Comparison of ENCODE assay signal across 17 mouse cellular contexts in genomic region chr10:5139932-5140264, GRCm38 (mm10).
DNase-seq lines count a peak whose midpoint lies in the region; ATAC-seq and TF ChIP-seq lines count a peak whose summit lies in the region.
"Had no signal": no experiment of that assay in that cellular context is flagged by ENCODE, and none has a peak within 500 bp of the region (broad histone marks: within the 10 kb centered on the region; RNA-seq: fewer than 3 reads in every experiment).

No protein-coding gene starts in this region.

- 0 out of 2 replicates have a peak overlapping the region, but pooled peaks have one; percentile 37 for H3K27ac ChIP-seq in intestine, embryonic 15.5 days
- no peak overlapping the region for H3K27ac ChIP-seq in intestine, postnatal 0 days (ENCODE audit: low read depth, low read length)
- peak overlapping the region; percentile 0; the same call in 1 of the 2 replicates for H3K27ac ChIP-seq in stomach, embryonic 14.5 days (ENCODE audit: low read length)
- H3K27ac ChIP-seq in stomach, postnatal 0 days (replicated peaks): no peak overlapping the region
- H3K27ac ChIP-seq: embryonic facial prominence, embryonic 12.5 days; forebrain, embryonic 12.5 days; midbrain, embryonic 12.5 days; stomach, embryonic 15.5 days had no signal

- DNase-seq in adrenal gland, postnatal 10 days: peak; percentile 13
- no peak for DNase-seq in adrenal gland, adult 8-10 months
- DNase-seq in stomach, postnatal 0 days (ENCODE audit: low spot score): no peak
- DNase-seq in cerebellum, postnatal 36 days: no peak
- DNase-seq in right cerebral cortex, adult 18-20 months: no peak
- DNase-seq: adrenal gland, postnatal 25 days; cerebellum, postnatal 14 days; right cerebral cortex, postnatal 4 days; thymus, postnatal 25 days had no signal

- no peaks in the 10 kb centered on the region for H3K27me3 ChIP-seq in intestine, embryonic 15.5 days (replicated peaks)
- no peaks in the 10 kb centered on the region for H3K27me3 ChIP-seq in intestine, postnatal 0 days (replicated peaks; ENCODE audit: control insufficient read depth, insufficient read depth, low read length)
- H3K27me3 ChIP-seq in stomach, embryonic 14.5 days (ENCODE audit: control insufficient read depth, insufficient read depth, low read length): no peaks in the 10 kb centered on the region
- no peaks in the 10 kb centered on the region for H3K27me3 ChIP-seq in stomach, postnatal 0 days (ENCODE audit: control insufficient read depth, insufficient read depth, low read length)
- H3K27me3 ChIP-seq: embryonic facial prominence, embryonic 12.5 days; forebrain, embryonic 12.5 days; midbrain, embryonic 12.5 days; stomach, embryonic 15.5 days had no signal

- H3K36me3 ChIP-seq in intestine, embryonic 15.5 days: no peaks in the 10 kb centered on the region
- peaks cover 14% of the 10 kb centered on the region for H3K36me3 ChIP-seq in intestine, postnatal 0 days (ENCODE audit: control insufficient read depth, insufficient read depth)
- H3K36me3 ChIP-seq in stomach, embryonic 14.5 days (ENCODE audit: control insufficient read depth, insufficient read depth, low read length): no peaks in the 10 kb centered on the region; the same call in 1 of the 2 replicates
- H3K36me3 ChIP-seq in stomach, postnatal 0 days (ENCODE audit: control insufficient read depth, insufficient read depth, low read length): no peaks in the 10 kb centered on the region; the same call in 1 of the 2 replicates
- H3K36me3 ChIP-seq: forebrain, embryonic 12.5 days; midbrain, embryonic 12.5 days had no signal

- no peak for TF ChIP-seq EP300 in stomach, postnatal 0 days (optimal IDR thresholded peaks at IDR 0.05)

- no peaks in the 10 kb centered on the region for H3K4me1 ChIP-seq in intestine, embryonic 15.5 days (replicated peaks)
- no peaks in the 10 kb centered on the region for H3K4me1 ChIP-seq in intestine, postnatal 0 days (replicated peaks; ENCODE audit: control insufficient read depth, insufficient read depth, low read length)
- H3K4me1 ChIP-seq in stomach, embryonic 14.5 days (ENCODE audit: control insufficient read depth, insufficient read depth, low read length): no peaks in the 10 kb centered on the region
- no peaks in the 10 kb centered on the region for H3K4me1 ChIP-seq in stomach, postnatal 0 days (replicated peaks; ENCODE audit: control insufficient read depth, insufficient read depth)
- H3K4me1 ChIP-seq: embryonic facial prominence, embryonic 12.5 days; forebrain, embryonic 12.5 days; midbrain, embryonic 12.5 days; stomach, embryonic 15.5 days had no signal

- H3K4me3 ChIP-seq in intestine, embryonic 15.5 days (replicated peaks): no peak overlapping the region
- no peak overlapping the region for H3K4me3 ChIP-seq in intestine, postnatal 0 days (ENCODE audit: low read depth, low read length)
- no peak overlapping the region for H3K4me3 ChIP-seq in stomach, embryonic 14.5 days (ENCODE audit: low read depth, low read length)
- H3K4me3 ChIP-seq in stomach, postnatal 0 days (ENCODE audit: low read depth, low read length): no peak overlapping the region
- H3K4me3 ChIP-seq: embryonic facial prominence, embryonic 12.5 days; forebrain, embryonic 12.5 days; midbrain, embryonic 12.5 days; myocyte; stomach, embryonic 15.5 days had no signal

- H3K9me3 ChIP-seq in intestine, embryonic 15.5 days: no peaks in the 10 kb centered on the region
- H3K9me3 ChIP-seq in intestine, postnatal 0 days (ENCODE audit: control insufficient read depth): no peaks in the 10 kb centered on the region
- no peaks in the 10 kb centered on the region for H3K9me3 ChIP-seq in stomach, embryonic 14.5 days (ENCODE audit: control insufficient read depth, low read depth, low read length)
- H3K9me3 ChIP-seq in stomach, postnatal 0 days (ENCODE audit: control insufficient read depth, low read length): no peaks in the 10 kb centered on the region
- H3K9me3 ChIP-seq: embryonic facial prominence, embryonic 12.5 days; forebrain, embryonic 12.5 days; midbrain, embryonic 12.5 days; stomach, embryonic 15.5 days had no signal

- H3K9ac ChIP-seq in intestine, embryonic 15.5 days: no peak overlapping the region
- H3K9ac ChIP-seq in intestine, postnatal 0 days (ENCODE audit: low read depth, low read length): no peak overlapping the region
- no peak overlapping the region for H3K9ac ChIP-seq in stomach, embryonic 14.5 days (replicated peaks; ENCODE audit: low read depth, low read length)
- no peak overlapping the region for H3K9ac ChIP-seq in stomach, postnatal 0 days (ENCODE audit: low read length)
- H3K9ac ChIP-seq: embryonic facial prominence, embryonic 12.5 days; forebrain, embryonic 12.5 days; midbrain, embryonic 12.5 days; stomach, embryonic 15.5 days had no signal

- no peak for TF ChIP-seq CTCF in intestine, postnatal 0 days (IDR thresholded peaks at IDR 0.05; ENCODE audit: low read depth)
- no peak for TF ChIP-seq CTCF in stomach, postnatal 0 days (IDR thresholded peaks at IDR 0.05; ENCODE audit: low read depth)

- no peak overlapping the region for H3K4me2 ChIP-seq in intestine, embryonic 15.5 days (replicated peaks)
- no peak overlapping the region for H3K4me2 ChIP-seq in intestine, postnatal 0 days (replicated peaks; ENCODE audit: low read depth)
- H3K4me2 ChIP-seq in stomach, embryonic 14.5 days (replicated peaks; ENCODE audit: low read depth, low read length): no peak overlapping the region
- no peak overlapping the region for H3K4me2 ChIP-seq in stomach, postnatal 0 days (replicated peaks; ENCODE audit: low read depth)
- H3K4me2 ChIP-seq: embryonic facial prominence, embryonic 12.5 days; forebrain, embryonic 12.5 days; midbrain, embryonic 12.5 days; stomach, embryonic 15.5 days had no signal

- no peak for ATAC-seq in intestine, embryonic 15.5 days
- ATAC-seq in intestine, postnatal 0 days: no peak
- ATAC-seq in stomach, embryonic 14.5 days (ENCODE audit: insufficient number of reproducible peaks, insufficient read depth, low FRiP score, low read depth): no peak
- ATAC-seq in stomach, postnatal 0 days (ENCODE audit: low FRiP score, low TSS enrichment): no peak; the same call in 1 of the 2 replicates

- 66% methylated on average over 4 of the region's 4 CpGs for WGBS in intestine, embryonic 15.5 days
- 74% methylated on average over 4 of the region's 4 CpGs for WGBS in intestine, postnatal 0 days
- WGBS in stomach, embryonic 14.5 days: 71% methylated on average over 4 of the region's 4 CpGs
- WGBS in stomach, postnatal 0 days: 67% methylated on average over 4 of the region's 4 CpGs

Comparison
In these comparisons a context has a peak if more than half of its experiments do, and no peak if none do; other contexts are left out.
1. H3K27ac ChIP-seq: peak in intestine, embryonic 15.5 days (single experiment) and stomach, embryonic 14.5 days (single experiment); none in intestine, postnatal 0 days (single experiment) and stomach, postnatal 0 days (single experiment).